Mouse (Mus musculus) left cerebral cortex, postnatal 10 days (tissue): ENCODE results near the gene Il17c. TPM values are rescaled to one million over a fixed set of nuclear protein-coding genes. Genes with fewer than 3 reads are reported as not detected.
A peak's percentile ranks its signal among the peaks of the same experiment; 100 is the strongest.

Experiments
- DNase-seq, 2 experiments: peaks; one replicate each; pipeline ENCODE4 v3.0.0; 2021 to 2022; ENCODE audit warnings: low spot score in 2 of 2, mixed read lengths in 1 of 2; ENCODE audit errors: extremely low spot score in 1 of 2
- intact Hi-C: fragments of 180-260 bp; cut with DNase I; formaldehyde crosslinking; loops from one replicate; pipeline ENCODE4 v1.15.1; 2025
- total RNA-seq, 2 experiments: library from RNA; stranded (reverse); gene quantifications; 2 replicates each; pipeline ENCODE4 v1.2.3; 2021

Gene Il17c
- total RNA-seq = not detected

GRCm38 (mm10) chr8:122421376-122422070 lies at the start of gene Il17c:
TSS of gene Il17c (plus strand) at chr8:122422020.
- no peak for DNase-seq
- intact Hi-C loops = no loop called here

- DNase-seq = no peak
- intact Hi-C loops = no loop called here
Observed at GRCm38 (mm10) chr8:122375320-122375719, 46.5 kb upstream of the Il17c start.

DNA sequence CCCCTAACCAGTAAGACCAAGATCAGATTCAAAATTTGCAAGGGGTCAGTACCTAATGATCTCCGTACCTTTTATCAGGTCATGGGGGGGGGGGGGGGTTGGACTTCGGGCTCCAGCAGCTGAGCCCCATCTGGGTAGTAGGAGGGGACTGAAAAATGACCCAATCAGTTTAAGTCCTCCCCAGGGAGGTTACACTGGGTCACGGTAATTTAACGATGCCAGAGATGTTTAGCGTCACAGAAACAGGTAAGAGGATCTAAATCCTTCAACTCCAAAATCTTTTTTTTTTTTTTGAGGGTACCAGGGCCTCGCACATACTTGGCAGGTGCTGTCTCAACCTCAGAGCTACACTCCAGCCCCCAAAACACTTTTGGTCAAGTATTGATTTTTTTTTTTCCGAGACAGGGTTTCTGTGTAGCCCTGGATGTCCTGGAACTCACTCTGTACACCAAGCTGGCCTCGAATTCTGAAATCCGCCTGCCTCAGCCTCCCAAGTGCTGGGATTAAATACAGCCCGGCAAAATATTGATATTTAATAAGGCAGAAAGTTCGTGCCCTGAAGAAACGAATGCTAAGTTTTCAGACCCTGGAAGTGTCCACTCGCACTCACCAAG lies 46.0 kb upstream of the Il17c start:
- intact Hi-C loops = no loop called here
- DNase-seq = no peak

DNA sequence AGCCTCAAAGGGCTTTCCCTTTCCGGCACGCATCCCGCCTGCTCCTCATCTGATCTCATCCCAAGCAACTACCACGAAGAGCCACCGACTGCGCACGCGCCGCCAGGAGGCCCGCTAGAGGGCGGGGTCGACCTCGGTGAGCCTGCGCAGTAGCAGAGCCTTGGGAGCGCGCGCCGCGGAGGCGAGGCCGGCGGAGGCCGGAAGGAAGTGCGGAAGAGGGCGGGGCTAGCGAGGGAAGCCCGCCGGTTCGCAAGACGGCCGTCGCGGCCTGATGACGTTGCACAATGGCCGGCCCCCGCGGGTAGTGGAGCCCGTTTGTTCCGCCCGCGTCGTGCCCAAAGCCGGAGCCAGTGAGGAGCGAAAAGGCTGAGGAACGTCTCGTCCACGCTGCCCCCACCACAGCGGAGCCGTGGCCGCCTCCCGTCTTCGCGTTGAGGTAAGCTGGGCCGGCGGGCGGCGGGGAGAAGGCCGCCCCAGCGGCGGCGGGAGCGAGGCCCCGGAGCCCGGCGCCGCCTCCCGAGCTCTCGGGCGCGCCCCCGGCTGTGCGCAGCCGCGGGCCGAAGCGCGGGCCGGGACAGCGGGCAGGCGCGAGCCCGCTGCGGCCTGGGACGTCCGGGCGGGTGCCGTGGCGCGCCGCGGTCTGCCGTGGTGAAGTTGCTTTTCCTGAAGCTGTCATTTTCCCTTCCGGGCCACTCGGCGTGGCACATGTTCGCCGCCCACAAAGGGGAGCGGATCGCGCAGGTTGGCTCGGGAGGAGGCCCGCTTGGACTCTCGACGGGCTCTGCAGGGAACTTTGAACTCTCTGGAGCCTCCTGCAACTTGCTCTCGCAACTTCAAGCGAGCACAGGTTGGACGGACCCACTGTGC lies 45.2 kb upstream of the Il17c start, which contains the start of gene Zc3h18:
Gene Zc3h18 (plus strand): TSS at position 245 of the 867 bp plus-strand sequence.
- intact Hi-C loops = no loop called here
- peak; percentile 99 to 100 for DNase-seq

DNA sequence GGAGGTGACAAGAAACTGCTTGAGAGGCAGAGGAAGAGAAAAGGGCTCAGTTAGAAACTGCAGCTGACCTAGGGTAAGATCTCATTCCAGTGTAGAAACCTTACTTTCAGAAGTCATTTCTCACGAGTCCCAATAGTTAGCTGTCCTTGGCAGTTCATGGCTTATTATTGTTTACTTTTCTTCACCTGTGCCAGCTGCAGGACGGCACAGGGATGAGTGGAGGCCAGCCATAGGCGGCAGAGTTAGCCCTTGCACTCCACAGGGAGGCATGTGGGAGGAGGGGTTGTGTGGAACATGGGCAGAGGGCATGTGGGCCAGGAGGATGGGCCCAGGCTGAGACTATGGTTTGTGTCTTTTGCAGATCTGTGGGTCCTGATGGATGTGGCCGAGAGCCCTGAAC lies 38.8 kb upstream of the Il17c start:
- DNase-seq = no peak
- intact Hi-C loops = no loop called here

GRCm38 (mm10) chr8:122389357-122389756 lies 32.5 kb upstream of the Il17c start:
- DNase-seq = no peak

DNA sequence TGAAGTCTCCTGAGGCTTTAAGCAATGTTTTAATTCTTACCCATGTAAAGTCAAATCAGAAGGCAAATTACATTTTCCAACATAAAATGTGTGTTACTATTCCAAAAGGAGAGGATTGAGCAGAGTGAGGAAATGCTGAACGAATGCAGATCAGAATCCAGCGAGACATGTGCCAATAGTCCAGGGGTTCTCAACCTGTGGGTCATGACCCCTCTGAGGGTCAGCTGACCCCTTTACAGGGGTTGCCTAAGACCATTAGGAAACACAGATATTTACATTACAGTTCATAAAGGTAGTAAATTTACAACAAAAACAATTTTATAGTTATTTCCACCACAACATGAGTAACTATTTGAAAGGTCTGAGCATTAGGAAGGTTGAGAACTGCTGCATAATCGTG lies 31.1 kb upstream of the Il17c start:
- DNase-seq = no peak
- intact Hi-C loops = no loop called here

More at GRCm38 (mm10) chr8:122389357-122389756, 32.5 kb upstream of the Il17c start:
- intact Hi-C loops = no loop called here

GRCm38 (mm10) chr8:122393717-122394116 lies 28.1 kb upstream of the Il17c start:
- intact Hi-C loops = no loop called here
- DNase-seq = no peak

- DNase-seq = no peak
- intact Hi-C loops = no loop called here
Observed at GRCm38 (mm10) chr8:122395291-122395690, 26.5 kb upstream of the Il17c start.

DNA sequence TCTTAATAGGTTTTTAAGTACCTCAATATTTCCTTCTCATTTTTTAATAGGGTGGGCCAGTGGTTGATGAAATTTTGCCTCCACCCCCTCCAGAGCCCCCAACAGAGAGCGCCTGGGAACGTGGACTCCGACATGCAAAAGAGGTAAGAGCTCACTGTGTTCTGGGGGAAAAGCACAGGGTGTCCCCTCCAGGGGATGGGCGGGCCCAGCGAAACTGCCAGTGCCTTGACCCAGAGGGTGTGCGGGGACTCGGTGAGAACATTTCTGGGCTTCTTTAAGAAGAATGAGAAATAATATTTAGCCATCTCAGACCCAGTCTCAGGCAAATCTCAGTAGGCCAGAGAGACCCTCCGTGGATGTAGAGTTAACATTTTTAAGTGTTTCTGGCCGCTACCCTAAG lies 23.6 kb upstream of the Il17c start:
- DNase-seq = no peak
- intact Hi-C loops = no loop called here

GRCm38 (mm10) chr8:122405146-122405805 lies 16.5 kb upstream of the Il17c start:
- DNase-seq = no peak
- intact Hi-C loops = no loop called here

GRCm38 (mm10) chr8:122407678-122408077 lies 14.1 kb upstream of the Il17c start:
- no peak for DNase-seq
- intact Hi-C loops = no loop called here

GRCm38 (mm10) chr8:122414311-122414710 lies 7.5 kb upstream of the Il17c start:
- DNase-seq = no peak
- intact Hi-C loops = no loop called here

DNA sequence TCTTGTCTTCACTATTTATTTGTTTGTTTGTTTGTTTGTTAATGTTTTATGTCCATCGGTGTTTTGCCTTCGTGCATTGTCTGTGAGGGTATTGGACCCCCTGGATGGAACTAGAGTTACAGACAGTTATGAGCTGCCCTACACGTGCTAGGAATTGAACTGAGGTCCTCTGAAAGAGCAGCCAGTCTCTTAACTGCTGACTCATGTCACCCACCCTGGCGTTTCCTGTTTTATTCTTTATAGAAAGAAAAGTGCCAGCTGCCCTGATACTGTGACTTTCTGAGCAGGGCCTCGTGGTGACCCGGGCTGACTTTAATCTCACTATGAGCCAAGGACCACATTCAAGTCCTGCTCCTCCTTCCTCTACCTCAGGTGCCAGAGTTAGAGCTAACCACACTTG lies 6.3 kb upstream of the Il17c start:
- DNase-seq = no peak
- intact Hi-C loops = no loop called here

- DNase-seq = peak; percentile 27 to 58
- intact Hi-C loops = no loop called here
Observed at GRCm38 (mm10) chr8:122419881-122420555, 1.8 kb upstream of the Il17c start.

DNA sequence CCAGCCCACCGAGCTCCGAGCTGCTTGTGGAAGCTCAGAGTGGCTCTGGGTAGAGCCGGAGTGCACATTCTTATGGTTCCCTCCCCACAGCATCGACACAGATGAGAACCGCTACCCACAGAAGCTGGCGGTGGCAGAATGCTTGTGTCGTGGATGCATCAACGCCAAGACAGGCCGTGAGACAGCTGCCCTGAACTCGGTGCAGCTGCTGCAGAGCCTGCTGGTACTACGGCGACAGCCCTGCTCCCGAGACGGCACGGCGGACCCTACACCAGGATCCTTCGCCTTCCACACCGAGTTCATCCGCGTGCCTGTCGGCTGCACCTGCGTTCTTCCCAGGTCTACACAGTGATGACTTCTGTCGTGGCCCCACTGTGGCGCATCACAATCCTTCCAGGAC lies 1.4 kb downstream of the Il17c start:
- intact Hi-C loops = no loop called here
- no peak for DNase-seq

DNA sequence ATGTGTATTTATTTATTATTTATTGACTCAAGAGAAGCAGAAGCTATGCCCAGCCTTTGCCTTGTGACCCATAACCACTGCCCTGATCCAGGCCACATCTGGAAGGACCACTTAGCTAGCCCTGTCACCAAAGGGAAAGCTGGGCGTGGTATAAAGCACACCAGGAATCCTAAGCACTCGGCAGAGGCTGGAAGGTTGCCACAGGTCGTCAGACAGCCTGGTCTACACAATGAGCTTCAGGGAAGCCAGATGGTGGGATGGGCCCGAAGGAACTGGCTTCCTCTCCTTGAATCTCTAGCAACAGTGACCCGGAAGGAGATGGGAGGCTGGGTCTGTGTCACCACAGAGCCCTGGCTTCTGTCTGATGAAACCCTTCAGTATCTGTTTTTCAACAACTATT lies 1.8 kb downstream of the Il17c start:
- no peak for DNase-seq
- intact Hi-C loops = no loop called here

DNA sequence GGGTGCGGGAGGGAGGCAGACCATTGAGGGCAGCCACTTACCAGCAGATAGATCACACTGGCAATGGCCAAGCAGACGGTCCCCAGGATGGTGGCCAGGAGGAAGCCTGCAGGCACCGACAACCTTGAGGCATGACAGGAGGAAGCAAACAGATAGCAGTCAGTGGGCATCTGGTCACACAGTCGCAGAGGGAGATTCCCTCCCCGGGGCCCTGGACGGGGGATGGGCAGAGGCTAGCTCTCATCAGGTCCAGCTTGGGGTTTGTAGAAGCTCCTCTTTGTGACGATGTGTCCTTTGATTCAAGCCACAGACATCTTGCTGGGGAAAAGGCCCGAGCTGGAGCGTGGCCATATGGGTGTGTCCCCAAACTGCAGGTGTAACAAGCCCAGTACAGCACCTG lies 4.3 kb downstream of the Il17c start:
- intact Hi-C loops = no loop called here
- no peak for DNase-seq

GRCm38 (mm10) chr8:122427607-122428006 lies 5.8 kb downstream of the Il17c start:
- DNase-seq = peak in 1 of 2 experiments; percentile 13
- intact Hi-C loops = no loop called here
